Mouse (Mus musculus) cerebellum, adult 8-10 months (tissue): Measurements from ENCODE around the gene Rora.

Source experiments
- DNase-seq: peaks from one replicate; pipeline ENCODE4 v3.0.0; 2022

Gene Rora

DNA sequence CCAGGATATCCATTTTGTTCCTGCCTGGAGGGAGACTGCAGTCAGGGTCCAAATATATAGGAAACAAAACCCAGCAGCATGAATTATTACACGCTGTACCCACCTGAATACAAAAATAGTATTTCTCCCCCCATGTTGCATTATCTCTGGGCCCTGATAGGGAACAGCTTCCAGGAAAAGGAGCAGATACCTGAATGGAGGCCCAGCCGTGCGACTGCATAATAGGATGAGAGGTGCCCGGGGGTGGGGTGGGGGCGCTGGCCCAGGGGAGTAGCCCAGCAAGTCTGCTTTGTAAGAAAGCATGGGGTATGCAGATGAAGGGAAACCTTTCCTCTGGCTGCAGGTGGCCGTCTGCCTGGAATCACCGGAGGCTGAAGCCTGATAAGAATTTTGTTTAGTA lies 108.1 kb downstream of the Rora start:
- no peak for DNase-seq

DNA sequence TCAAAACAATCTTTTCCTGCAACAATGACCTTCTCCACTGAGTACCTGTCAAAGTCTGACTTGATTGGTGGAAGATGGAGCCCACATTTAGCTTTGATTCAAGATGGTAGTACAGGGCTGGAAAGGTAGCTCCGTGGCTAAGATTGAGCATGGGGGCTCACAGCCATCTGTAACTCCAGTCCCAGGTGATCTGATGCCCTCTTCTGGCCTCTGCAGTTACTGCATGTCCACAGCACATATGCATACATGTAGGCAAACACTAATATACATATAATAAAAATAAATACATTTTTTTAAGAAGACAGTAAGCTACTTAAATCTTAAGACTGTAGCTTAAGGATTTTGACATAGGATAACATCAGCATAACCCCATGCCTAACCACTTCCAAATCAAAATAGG lies 112.0 kb downstream of the Rora start:
- DNase-seq: no peak

DNA sequence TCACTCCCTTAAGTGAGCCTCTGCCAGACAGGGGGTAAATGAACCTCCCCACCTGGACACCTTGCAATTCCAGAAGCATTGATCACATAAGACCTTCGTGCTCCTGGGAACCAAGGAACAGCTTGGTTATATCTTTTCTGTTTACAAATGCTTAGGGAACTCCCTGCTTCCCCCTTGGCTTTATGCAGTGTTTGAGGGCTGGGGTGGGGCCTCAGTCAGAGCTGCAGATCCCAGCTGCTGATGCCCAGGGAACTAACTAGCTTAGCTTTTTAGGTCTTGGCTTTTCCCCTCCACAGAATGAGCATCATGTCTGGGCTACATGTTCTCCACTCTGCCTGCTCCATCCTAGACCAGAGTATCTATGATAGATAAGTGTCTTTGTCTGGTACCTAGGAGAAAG lies 116.1 kb downstream of the Rora start:
- no peak for DNase-seq

DNA sequence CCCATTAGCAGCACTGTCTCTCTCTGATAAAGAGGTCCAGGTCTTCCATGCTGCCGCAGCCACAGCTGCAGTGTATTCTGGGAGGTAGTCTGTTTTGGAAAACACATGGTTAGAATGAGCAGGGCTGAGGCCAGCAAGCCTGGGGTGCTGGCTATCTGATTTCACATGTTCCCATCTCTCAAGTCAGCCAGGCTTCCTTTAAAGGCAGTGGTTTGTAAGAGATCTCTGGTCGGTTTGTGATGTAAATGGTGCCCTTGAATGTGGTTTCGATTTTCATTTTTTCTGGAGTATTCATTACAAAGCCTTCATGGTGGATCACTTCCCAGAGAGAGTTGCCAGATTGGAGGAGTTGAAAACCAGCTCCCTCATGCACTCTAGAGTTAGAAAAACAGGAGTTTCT lies 117.8 kb downstream of the Rora start:
- DNase-seq: no peak

DNA sequence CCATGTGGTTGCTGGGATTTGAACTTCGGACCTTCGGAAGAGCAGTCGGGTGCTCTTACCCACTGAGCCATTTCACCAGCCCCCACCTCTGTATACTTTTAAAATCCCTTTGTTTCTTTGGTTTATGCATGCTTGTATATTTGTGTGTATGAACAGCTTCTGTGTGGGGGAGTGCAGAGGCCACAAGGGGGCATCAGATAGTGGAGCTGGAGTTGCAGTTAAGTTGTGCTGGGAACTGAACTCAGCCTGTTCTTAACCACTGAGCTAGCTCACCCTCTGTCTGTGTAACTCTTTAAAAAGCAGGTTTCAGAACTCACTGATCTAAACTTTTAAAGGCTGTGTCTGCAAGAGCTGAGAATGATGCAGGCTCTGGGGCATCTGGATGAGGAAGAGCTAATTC lies 120.2 kb downstream of the Rora start:
- DNase-seq: no peak

DNA sequence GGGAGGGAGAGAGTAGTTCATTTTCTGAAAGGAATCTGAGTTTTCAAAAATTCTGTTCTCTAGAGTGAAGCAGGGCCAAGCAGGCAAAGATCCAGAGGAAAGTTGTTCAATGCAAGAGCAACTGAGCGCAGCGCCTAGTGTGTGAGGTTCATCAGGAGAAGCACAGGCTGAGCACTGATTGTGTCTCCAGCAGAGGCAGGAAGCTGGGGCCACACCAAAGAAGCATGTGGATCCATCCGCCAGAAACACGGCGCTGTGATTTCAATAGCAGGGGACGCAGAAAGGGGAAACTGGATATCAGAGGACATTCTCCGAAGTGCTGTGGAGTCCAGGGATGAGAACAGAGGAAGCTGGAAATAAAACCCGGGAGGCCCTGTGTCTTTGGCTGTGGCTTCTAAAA lies 128.4 kb downstream of the Rora start:
- no peak for DNase-seq

DNA sequence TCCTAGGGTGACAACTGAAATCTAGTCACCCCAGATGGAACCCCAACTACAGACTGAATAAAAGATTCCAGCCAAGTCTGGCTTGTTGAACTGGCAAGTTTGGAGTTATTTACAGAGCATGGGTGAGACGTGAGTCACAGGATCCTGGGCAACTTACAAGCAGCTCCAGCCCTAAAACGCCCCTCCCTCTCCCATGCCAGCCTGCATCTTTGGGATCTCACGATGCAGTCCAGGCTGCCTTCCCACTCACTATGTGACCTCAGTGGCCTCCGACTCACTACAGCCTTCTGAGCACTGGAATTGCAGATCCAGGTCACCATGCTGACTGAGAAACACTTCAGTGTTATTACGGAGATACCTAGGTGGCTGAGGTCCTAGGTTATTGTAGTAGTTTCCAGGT lies 129.0 kb downstream of the Rora start:
- DNase-seq: no peak

DNA sequence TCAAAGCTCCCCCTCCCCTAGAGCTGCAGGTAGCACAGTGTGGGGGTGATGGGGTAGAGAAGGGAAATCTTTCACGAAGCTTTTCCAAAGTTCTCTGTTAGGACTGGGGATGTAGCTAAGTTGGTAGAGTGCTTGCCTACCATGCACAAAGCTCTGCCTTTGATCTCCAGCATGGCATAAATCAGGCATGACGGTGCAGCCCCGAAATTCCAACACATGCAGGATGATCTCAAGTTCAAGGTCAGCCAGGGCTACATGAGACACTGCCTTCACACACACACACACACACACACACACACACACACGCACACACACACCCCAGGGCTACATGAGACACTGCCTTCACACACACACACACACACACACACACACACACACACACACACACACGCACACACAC lies 129.7 kb downstream of the Rora start:
- DNase-seq: no peak

DNA sequence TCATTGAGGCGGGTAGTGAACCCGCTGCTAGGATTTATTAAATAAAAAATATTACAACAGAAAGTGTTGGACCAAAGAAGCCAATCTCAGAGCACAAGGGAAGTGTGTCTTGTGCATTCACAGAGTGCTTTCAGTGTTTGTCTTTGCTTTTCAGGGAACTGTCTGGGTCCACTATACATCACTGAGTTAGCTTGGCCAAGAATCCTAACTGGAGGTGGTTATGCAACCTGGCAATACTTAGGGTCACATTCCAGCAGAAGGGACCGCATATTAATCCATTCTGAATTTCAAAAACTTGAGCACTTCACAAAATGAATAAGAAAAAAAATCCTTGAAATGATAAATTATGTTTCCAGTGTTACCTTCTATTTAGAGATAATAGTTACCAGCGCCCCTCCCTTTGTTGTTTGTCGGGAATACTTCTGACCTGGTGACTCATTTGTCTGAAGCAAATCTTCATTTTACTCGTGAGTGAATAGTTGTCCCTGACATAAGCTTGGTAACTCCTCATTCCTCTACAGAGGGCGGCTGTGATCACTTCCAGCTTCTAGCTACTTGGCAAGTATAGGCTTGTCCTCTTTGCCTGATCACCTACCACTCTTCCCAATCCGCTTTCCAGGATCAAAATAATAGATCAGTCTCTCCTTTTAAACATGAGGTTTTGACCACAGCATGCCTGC lies 133.2 kb downstream of the Rora start:
- DNase-seq: no peak

DNA sequence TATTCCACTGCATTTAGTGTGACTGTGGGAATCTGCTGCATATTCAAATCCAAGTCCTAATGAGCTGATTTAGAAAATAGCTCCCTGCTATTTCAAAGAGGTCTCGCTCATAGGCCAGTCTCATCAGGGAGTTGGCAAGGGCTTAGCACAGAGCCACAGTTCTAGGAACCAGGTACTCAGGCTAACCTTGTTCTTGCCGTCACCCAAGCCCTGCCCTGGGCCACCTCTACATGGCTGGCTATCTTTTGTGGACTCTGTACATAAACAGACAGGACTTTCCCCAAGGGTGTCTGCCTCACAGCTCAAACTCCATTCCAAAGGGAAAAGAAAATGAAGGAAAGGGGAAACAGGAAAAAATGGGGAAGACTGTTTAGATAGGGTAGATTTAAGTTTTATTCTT lies 134.1 kb downstream of the Rora start:
- DNase-seq: no peak

DNA sequence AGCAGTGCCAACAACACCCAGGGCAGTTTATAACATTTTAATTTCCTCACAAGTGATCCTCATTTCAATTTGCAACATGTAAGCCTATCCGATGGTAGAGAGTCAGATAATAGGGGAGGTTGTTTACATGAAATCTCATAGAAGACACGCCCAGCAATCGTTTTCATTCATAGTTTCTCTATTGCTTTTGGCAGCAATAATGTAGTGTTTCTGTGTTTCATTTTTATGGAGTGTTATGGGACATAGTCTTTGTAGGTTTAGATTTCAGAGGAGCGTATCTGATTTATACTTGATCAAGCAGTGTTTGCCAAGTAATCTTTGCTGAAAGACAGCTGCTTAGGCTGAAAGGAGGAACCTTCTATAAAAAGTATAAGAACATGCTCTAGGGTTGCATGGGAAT lies 137.3 kb downstream of the Rora start:
- no peak for DNase-seq

DNA sequence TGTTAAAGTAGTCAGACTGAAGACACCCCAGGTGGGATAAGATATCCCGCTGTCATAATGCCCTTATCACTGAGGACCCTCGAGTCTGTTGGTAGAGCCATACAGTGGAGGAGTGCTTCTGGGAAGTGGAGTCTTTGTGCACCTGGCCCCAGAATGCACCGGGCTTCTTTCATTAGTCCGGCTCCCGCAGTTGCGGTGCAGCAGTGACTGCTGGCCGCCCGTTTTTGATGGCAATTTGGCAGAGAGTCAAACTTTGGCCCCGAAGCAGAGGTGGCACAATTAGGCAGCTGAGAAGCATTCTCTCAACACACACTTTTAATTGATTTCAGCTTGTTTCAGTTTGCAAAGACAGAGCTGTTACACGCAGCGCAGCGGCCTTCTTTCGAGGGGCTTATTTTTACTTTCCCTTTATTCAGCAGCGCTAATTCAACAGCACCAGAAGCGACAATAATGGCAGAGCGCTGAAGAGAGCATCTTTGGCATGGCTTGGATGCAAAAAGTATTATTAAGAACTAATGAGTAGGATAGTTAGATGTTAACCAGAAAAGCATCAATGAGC lies 138.5 kb downstream of the Rora start:
- no peak for DNase-seq

DNA sequence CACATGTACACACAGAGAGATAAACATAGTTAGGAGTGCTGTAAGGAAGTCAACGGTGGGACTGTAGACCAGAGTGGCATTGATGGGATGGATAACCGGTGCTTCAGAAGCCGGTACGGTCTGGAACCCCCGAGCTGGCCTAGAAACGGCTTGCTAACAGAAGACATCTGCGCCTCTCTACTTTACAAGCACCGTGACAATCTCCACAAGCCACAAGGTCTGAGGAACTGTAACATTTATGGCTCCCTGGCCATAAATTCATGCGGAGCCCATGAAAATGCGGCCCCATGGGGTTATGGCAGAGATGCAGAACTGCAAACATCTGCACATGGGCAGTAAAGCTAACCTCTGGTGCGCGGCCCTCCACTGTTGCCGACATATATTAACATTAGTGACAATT lies 141.7 kb downstream of the Rora start:
- no peak for DNase-seq

DNA sequence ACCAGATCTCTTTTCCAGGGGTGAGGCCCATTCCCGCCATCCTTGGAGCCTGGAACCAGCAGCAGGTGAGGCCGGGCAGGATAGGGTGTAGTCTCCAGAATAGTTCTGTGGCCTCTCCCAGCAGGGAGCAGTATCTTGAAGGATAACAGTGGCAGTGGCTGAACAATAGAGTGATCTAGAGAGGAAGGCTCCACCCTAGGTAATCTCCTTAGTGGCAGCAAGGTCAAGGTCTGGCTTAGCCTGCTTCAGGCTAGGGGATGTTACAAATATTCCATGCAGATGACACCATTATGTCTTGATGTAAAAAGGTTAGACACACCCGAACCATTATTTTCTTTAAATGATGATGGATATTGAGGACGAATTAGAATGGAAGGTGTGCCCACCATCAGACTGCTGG lies 144.6 kb downstream of the Rora start:
- DNase-seq: no peak

DNA sequence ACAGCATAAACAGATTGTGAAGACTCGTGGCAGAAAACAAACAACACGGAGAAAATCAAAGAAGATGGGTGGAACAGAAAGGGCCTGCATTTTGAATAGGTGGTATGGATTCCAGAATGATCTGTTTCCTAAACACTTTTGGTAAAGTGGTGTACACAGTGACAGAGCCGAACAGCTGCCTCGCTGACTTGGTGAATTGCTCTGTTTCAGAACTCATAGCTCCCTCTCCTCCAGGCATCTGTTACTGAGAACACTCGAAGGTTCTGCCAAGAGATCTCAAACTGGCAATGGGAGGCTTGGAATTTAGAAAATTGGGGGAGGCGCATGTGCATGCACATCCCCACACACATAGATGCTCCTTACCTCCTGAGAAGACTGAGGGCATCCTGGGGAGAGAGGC lies 145.5 kb downstream of the Rora start:
- DNase-seq: no peak

DNA sequence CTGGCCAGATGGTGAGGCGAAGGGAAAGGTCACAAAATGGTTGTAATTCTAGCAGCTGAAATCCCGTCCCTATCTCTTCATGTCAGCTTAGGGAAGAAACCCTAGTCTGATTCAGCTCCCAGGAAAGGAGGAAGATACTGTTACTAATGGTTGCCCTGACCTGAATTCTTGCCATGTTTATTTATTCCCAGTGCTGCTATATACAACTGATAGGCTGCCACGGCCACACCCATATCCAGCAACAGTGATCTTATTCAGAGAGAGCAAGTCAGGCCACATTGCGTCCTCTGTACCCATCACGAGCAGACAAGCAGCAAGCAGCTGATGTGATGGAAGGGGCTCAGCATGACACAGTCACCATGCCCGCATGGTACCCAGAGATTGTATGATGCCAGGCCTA lies 150.6 kb downstream of the Rora start:
- no peak for DNase-seq

DNA sequence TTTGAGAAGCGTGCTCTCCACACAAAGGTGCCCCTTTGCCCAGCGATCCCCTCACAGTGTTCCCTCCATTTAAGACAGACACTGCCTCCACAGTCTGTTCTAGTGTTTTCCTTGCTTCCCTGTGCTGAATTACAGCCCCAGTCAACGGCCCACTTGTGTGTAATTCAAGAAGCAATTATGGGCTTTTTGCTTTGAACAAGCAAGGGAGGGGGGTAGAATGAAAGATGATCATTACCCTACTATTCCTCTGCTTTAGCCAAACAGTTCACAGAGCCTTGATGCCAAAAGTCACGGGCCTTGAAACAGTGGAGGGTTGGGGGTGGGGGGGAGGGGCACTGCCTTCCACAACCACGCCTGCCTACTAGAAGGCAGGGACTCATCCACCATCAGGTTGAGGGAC lies 152.2 kb downstream of the Rora start:
- DNase-seq: no peak

DNA sequence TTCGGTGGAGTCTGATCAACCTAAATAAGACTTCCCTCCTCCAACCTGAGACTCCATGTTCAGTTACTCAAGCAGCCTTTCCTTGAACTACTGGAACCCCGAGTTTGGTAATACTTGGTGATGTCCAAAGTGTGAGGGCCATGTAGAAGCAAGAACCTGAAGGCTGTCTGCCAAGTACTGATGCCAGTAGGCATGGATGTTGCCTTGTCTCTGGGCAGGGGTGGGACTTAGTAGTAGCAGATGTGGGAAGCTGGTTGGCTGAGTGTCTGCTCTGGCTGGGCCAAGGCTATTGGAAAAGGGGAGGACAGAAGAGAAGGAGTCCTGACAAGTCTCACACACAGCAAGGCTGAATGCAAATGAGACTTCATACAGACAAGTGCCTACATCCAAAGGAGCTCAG lies 154.1 kb downstream of the Rora start:
- no peak for DNase-seq

DNA sequence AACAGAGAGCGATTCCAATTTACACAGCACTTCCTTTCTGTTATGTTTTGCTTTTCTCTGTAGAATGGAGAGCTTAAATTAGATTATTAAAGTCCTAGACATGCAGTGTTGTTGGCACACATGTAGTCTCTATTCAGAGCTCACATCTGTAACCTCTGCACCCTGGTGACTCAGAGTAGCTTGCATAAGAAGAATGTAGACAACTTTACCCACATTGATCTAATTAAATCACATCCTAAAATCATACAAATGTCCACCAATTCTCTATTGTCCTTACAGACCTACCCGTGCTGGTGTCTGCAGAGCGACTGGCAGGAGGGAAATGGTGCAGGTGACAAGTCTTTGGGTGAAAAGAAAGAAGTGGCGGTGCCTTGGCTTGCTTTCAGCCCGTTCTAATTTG lies 155.9 kb downstream of the Rora start:
- no peak for DNase-seq

DNA sequence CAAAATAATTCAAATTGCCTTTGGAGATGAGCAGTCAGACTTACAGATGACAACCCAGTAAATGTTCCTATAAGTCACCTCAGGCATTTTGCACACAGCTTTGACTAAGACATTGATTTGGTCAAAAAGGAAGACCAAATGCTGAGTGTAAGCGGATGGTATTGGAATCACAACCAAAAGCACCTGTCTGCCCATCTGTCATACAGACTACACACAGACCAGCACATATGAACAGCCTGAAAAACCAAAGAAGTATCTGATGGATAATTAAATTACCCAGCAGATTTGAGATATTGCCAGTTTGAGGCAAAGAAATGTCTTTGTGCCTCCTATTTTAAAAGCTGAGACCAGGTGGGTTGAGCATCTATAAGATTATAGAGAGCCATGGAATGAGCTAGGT lies 161.1 kb downstream of the Rora start:
- no peak for DNase-seq

DNA sequence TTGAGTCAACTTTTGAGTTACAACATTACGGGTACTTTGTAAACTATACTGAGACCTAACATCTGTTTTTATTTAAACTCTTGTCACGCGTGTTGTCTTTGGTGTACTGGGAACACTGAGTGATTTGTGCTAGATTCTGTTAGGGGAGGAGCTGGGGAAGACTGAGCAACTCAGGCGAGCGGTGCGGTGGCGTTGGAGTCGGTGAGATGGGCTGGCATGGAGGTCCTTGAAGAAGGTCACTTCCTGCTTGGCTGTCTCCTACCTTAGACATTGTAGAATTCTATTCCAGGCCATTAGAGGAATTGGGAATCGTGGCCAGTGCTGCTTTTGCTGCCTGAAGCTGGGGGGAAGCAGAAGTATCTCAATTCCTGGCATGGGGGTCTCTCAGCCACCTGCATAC lies 162.3 kb downstream of the Rora start:
- DNase-seq: no peak

DNA sequence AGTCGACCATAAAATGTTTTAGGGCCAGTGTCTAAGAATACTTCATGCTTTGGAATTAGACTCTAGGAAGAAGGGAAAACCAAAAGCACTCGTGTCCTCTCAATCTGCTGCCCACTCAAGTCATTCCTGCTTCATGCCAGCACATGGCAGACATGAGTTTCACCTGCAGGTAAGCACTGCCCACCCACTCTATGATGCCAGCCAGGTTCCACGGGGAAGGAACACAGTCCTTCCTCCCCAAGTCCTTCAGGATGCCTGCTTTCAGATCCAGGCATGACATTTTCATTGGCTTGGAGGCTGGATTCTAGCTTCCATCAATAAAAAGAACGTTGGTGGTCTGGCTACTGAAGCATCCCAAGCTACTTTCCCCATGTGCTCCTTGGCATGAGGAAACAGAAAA lies 166.4 kb downstream of the Rora start:
- DNase-seq: no peak

DNA sequence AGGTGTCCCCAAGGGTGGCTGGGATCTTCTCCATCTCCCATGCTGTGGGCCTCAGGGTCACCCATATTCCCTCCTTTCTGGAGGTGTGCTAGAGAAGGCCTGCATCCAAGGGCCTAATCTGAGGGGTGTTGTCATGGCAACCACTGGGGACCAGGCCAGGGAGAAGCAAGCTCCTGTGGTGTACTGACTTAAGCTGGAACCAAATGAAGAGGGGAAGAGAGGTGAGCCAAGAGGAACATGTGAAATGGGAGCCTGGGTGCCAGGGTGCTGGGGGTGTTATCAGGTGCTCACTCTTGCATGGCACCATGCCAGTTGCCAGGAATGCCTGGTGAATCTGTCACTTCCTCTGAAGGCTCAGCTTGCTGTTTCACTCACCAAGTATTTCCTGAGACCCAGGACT lies 166.9 kb downstream of the Rora start:
- DNase-seq: peak; percentile 90

DNA sequence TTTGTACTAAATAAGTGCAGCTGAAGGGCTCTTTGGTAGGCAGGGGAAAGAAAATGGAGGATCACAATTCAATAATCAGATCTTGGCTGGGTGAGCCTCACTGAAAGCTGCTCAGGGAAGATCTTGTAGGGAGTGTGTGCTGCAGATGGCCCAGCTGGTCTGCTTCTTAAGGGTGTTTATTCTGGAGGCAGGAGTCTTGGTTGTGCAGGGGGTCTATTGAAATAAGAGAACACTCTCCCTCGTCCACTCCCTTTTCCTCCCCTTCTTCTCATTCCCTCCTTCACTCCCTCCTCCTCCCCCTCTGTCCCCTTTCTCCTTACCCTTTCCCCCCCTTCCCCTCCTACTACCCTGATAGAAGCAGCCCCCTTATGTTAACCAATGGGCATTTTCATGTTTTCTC lies 167.8 kb downstream of the Rora start:
- no peak for DNase-seq

DNA sequence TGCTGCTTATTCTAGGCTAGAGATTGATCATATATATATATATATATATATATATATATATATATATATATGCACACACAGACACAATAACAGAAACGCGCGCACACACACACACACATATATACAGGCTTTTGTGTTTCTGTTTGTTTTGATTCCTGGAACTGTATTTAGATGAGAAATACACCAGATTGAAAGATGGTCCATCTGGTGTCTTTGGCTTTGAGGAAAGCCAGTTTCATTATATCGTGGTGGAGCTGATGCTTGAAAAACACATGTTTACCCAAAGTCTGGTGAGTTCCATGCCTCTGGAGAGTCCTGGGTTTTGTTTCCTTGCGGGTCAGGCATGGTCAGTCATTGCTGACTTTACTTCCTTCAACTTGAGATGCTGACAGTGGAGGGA lies 169.7 kb downstream of the Rora start:
- no peak for DNase-seq

DNA sequence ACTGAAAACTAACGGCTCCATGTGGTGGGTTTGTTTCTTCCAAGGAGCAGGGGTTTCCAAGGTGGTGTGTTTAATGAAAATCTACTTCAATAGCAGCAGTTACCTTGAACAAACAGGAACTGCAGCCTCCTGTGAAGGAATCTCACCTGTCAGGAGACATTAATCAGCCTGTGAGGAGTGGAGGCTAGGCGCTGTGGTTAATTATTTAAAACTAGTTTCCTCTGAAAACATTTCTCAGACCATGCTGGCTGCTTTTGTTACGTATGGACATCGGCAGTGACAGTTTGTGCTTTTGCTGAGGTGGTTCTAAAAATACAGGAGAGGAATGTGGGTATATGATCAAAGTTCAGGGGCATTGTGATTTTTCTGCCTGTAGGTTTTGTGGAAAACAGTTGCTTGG lies 171.5 kb downstream of the Rora start:
- no peak for DNase-seq
